Mouse (Mus musculus): ENCODE data around the gene B430306N03Rik. TPM values are rescaled to one million over a fixed set of nuclear protein-coding genes. Genes with fewer than 3 reads are reported as not detected.
"Not testable (repeated sequence)": the region's sequence is repeated elsewhere in the genome, so short reads cannot be mapped to it uniquely, and the experiment has no call there.

B430306N03Rik gene
- total RNA-seq (2015; ENCODE audit: low replicate concordance) (17.5 and 20.1 TPM in 2 replicates), total RNA-seq (2017; ENCODE audit: low replicate concordance) (7.0 and 7.2 TPM in 2 replicates)

DNA sequence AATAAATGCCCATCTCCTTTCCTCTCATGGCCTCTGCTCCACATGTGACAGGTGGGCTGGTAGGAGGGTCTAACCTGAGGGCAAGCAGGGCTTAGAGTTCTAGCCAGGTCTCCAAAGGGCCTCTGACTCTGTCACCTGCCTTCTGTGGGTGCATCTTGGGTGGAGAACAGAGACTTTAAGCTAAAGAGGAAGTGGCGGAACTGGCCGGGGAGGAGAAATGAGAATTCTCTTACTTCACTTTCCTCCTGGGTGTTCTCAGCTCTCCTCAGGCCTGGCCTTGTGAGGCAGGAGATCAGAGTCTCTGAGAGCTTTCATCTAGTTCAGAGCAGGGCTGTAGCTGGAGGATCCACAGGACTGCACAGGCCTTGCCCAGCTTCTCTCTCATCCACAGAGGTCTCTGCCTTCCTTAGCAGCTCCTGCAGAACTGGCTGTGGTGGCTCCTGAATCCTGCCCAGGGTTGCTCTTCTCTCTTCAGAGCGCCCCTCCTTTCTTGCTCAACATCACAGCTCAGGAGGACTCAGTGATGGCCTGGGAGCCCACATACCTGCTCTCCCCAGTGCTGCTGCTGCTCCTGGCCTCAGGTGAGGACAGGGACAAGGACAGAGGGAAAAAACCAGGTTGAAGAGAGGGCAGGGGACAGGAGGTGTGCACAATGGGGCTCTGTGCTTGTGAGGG lies at the start of gene B430306N03Rik:
TSS of gene B430306N03Rik (plus strand) at position 237 of the 675 bp plus-strand sequence.
- not testable (repeated sequence) for ATAC-seq (replicated peaks; ENCODE audit: low FRiP score, poor library complexity, severe bottlenecking)

DNA sequence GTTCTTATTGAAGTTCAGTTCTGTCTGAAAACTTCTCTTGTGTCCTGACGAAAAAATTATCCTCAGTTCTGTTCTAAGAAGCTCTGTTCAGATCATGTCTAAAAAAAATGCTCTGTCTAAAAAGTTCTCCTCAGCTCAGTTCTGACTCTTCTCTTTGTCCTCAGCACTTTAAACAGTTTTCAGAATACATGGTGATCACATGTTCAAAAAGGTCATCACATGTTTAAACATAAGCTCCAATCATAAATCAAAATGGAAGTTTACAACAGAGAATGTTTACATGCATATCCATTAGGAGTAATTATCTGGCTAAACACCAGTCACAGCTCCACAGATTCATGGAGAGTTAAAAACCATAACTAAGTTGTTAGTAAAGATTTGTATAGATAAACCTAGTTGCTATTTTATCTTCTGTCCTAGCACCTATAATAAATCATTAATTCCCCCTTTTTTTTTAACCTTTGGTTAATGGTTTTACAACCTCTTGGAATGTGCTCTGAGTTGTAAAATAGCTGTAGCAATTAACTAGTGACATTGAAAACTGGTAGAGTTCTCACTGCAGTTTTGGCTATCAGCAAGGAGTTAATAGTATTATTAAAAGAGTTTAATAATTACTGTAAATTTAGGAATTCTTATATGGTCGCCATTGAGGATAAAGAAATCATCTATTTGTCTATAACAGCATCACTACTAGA lies 49.2 kb upstream of the B430306N03Rik start:
- no peak for ATAC-seq (replicated peaks; ENCODE audit: low FRiP score, poor library complexity, severe bottlenecking)

DNA sequence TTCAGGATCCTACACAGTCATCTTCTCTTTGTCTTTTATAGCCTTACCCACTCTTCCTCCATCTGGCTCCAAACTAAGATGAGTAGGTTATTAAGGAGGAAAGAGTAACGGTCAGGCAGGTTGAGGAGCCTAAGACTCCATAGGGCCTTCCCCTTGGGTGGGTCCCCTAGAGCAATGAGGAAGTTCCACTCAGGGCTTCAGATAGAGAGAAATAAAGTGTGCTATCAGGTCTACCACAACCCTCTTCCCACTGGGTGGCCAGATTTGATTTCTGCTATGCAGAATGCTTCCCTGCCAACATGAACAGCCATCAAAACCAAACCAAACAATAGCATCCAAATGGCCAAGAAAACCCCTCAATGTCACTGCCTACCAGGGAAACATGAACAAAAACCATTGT lies 48.4 kb upstream of the B430306N03Rik start:
- ATAC-seq (replicated peaks; ENCODE audit: low FRiP score, poor library complexity, severe bottlenecking), result no peak

DNA sequence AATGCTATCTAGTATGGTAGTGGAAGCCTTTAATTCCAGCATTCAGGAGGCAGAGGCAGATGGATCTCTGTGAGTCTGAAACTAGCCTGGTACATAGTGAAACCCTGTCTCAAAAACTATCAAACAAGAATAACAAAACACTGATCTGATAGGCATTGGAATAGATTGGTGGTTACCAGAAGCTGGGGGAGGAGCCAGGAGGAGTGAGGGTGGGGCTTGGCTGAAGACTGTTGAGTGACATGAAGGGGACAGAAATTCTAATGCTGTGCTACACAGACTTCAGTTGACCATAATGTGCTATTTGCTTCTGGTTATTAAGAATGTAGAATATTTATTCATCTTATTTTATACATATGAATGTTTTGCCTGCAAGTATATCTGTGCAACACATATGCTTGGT lies 47.7 kb upstream of the B430306N03Rik start:
- ATAC-seq (replicated peaks; ENCODE audit: low FRiP score, poor library complexity, severe bottlenecking), result no peak

DNA sequence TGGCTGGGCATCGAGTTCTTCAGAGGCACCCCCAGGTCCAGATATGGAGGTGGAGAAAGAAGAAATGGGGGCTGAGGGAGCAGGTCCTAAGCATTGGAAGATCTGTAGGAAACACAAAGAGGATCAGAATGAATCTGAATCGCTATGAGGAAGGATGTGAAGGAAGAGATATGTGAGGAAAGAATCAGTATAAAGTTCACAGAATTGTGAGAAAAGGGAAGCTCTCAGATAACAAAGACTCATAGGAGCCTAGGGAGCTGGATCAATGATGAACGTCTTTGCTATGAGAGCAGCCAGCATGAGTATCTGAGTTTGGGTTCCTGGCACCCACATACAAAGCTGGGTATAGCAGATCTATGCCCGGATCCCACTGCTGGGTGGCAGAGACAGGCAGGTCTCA lies 46.1 kb upstream of the B430306N03Rik start:
- no peak for ATAC-seq (replicated peaks; ENCODE audit: low FRiP score, poor library complexity, severe bottlenecking)

DNA sequence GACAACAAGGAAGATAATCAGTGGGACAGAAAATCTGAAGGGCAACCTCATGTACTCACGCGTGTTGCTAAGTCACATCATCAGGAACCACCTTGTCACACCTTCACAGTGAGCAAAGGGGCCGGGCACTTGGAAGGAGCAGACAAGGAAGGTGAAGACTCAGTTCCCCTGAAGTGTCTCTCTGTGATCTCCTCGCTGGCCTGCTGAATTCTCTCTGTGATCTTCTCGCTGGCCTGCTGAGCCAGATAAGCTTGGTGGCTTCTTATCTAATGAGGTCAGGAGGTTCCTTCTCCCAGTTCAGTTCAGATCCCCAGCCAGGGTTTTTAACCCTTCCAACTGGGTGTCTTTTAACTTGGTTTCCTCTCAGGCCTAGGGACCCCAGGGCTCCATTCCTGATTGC lies 43.8 kb upstream of the B430306N03Rik start:
- ATAC-seq (replicated peaks; ENCODE audit: low FRiP score, poor library complexity, severe bottlenecking), result peak; percentile 92

DNA sequence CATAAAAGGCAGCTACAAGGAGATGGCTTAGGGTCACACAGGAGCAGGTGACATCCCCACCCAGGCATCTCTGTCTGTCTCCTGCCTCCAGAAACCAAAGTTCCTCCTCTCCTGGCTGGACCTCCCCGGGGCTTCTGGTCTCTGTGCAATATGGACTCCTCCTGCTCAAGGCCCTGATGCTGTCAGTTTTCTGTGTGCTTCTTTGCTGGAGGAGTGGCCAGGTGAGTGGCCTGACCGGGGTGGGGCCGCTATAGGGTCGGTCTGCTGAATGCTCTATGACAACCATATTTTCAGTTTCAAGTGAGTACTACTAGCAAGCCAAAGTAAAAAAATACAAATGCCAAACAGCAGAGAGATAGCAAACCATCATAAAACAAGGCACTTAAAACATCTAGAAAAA lies 43.3 kb upstream of the B430306N03Rik start:
- peak; percentile 40 for ATAC-seq (replicated peaks; ENCODE audit: low FRiP score, poor library complexity, severe bottlenecking)

DNA sequence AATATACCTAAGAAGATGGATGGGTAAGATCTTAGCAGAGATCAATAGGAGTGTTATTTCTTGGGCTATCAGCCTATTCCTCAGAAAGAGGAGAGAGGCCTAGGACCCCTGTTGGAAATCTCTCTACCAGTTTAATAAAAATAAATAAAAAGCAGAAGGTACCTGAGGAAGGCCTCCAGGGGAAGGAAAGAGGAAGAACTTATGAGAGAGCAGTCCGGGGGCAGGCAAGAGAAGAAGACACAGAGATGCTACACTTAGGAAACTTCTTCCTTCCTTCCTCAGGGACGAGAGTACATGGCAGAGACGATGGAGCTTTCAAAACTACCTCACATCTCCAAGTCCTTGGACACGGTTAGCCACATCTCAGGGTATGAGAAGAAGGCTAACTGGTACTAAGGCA lies 41.8 kb upstream of the B430306N03Rik start:
- ATAC-seq (replicated peaks; ENCODE audit: low FRiP score, poor library complexity, severe bottlenecking), result no peak

DNA sequence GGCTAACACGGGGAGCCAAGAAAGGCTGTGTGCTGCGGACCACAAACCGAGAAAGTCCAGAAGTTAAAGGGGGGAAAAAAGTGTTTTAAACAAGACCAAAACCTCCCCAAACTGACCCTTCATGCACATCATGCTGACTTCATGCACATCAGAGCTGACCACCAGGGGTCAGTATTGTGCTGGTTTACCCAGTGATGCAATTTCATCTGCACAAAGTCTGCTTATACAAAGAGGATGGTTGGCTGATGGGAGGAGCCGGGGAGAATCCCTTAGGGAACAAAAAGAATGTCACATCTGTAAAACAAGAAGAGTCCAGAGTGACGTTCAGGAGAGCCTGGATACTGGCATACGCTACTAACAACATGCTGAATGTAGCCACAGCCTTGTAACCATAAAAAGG lies 41.1 kb upstream of the B430306N03Rik start:
- peak; percentile 64 for ATAC-seq (replicated peaks; ENCODE audit: low FRiP score, poor library complexity, severe bottlenecking)

DNA sequence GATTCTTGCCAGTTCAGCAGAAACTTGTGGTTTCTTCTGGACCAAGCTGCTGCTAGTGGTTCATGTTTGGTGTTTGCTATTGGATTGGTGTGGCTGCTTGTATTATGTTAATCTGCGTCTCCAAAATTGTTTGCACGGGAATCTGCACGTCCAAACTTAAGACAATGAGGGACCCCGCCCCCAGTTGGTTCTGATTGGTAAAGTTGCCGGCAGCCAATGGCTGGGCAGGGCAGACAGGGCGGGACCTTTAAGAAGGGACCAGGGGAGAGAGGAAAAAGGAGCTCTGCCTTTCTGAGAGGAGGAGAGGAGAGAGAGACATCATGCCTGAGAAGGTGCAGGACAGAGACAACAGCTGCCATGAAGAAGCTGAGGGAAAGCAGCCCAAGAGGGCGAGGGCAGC lies 40.2 kb upstream of the B430306N03Rik start:
- no peak for ATAC-seq (replicated peaks; ENCODE audit: low FRiP score, poor library complexity, severe bottlenecking)

DNA sequence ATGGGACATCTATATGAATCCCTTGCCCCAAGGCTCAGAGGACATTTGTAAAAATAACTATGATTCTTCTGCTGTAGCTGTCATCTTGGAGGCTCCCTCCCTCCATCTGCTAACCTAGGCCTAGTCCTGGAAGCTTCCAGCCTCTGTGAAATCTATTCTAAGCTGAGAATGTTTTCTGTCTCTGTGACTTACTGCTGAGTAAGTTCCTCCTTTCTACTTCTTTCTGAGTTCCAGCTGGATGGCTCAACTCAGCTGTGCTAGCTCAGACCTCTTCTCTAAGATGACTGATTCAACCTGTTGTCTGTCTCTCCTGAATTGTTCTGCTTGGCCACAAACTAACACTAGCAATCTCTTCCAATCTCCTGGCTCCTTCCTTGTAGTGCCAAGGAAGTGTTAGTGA lies 37.6 kb upstream of the B430306N03Rik start:
- ATAC-seq (replicated peaks; ENCODE audit: low FRiP score, poor library complexity, severe bottlenecking), result no peak

DNA sequence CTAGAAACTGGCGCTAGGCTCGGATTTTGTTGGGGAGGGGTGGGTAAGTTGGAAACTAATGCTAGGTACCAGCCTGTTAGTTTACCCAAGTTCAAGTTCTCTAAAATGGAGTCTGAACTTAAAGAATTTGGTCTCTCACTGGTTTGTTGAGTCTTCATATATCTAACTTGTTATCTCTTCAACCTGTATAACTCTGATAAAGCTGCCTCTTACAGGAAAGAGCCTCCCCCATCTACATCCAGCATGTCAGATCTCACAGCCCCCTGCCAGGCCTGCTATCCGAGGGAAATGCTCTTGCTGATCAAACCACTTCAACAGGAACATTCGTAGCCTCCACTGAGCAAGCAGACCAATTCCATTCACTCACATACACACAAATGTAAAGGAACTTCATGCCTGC lies 36.9 kb upstream of the B430306N03Rik start:
- ATAC-seq (replicated peaks; ENCODE audit: low FRiP score, poor library complexity, severe bottlenecking), result no peak

DNA sequence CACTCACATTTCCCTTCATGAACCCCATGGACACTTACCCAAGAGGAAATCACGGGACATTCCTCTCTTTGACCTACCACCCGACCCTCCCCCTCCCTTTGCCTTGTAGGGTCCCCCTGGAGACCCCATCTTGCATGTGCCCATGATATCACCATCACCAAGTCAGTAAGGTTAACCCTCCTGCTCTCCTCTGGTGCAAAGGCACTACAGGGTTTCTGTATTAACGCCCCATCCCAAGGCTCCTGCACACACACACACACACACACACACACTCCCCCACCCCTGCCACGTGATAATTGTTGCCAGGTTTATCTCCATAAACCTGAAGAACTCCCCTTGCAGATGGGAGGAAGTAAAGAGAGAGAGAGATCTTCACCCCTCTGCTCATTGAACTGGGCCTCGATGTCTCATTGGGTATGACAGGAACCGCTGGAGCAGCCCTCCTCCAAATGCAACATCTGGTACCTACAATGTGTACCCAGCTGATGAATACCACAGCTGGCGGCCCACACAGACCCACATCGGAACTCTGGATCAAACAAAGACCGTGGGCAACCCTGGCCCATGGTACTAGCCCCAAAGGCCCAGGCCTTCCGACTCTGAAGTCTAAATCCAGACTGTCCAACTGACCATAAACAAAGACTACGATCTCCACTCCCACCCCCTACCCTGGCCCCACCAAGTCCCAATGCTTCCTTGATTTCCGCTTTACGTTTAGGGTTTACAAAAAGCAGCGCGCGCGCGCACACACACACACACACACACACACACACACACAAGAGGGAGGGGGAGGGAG lies 34.8 kb upstream of the B430306N03Rik start:
- peak; percentile 56; the same call in 1 of the 2 replicates for ATAC-seq (replicated peaks; ENCODE audit: low FRiP score, poor library complexity, severe bottlenecking)

DNA sequence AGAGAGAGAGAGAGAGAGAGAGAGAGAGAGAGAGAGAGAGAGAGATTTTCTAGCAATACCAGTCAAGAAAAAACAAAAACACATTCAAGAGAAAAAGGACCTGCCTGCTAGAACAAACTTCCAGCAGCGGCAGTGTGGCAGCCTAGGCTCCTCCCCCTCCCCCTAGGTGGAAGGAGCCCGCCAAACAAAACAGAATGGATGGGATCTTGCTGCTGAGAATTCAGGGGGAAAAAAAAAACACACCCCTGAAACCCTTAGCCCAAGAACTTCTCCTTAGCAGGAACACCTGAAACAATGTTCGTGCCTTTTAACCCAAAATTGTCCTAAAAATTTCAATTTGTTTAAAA lies 34.2 kb upstream of the B430306N03Rik start:
- ATAC-seq (replicated peaks; ENCODE audit: low FRiP score, poor library complexity, severe bottlenecking), result peak; percentile 90

DNA sequence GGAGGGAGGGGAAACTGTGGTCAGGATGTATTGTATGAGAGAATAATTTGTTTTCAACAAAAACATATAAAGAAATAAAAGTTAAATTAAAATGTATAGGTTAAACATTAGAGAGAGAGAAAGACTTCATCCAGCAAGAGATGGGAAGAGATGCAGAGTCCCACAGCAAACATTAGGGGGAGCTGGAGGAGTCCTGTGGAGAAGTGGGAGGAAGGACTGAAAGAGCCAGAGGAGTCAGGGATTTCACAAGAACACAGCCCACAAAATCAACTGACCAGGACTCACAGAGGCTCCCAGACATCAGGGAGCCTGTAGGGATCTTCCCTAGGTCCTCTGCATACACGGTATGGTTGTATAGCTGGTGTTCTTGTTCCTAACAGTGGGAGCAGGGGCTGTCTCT lies 29.2 kb upstream of the B430306N03Rik start:
- no peak for ATAC-seq (replicated peaks; ENCODE audit: low FRiP score, poor library complexity, severe bottlenecking)

DNA sequence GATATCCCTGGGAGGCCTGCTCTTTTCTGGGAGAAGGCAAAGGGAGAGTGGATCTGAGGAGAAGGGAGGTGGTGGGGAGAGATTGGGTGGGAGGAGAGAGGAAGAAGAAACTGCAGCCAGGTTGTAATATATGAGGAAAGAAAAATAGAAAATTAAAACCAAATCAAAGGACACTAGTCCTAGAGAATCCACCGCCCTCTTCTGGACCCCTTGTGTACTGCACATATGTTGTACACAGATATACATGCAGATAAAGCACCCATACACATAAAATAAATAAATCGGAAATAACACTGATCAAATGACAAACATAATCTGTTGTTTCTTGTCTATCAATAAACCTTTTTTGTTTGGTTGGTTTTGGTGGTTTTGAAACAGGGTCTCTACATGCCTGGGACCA lies 28.7 kb upstream of the B430306N03Rik start:
- peak; percentile 67; the same call in 1 of the 2 replicates for ATAC-seq (replicated peaks; ENCODE audit: low FRiP score, poor library complexity, severe bottlenecking)

DNA sequence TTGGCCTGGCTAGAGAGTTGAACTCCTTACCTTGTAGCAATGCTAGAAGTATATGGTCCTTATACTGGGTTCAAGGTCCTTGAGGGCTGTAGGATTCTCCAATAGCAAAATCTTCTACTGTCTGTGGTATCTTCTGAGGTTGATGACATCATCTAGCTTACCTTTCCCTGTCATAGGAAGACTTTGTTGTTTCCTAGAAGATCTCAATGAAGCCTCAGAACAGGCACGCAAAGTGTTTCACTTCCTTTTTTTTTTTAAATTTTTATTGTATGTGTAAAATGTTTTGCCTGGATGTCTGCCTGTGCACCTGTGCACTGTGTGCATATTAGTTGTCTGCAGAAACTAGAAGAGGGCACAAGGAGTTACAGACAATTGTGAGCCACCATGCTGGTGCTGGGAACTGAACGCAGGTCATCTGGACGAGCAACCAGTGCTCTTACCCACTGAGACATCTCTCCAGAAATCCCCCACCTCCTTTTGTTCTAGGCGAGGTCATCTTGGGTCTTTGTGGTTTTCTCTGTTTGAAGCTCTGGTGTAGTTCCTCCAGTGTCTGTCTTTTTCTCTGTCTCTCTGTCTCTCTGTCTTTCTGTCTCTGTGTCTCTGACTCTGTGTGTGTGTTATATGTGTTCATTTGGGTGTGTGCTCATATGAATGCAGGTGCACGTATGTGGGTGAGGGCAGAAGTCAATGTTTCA lies 22.3 kb upstream of the B430306N03Rik start:
- ATAC-seq (replicated peaks; ENCODE audit: low FRiP score, poor library complexity, severe bottlenecking), result no peak

DNA sequence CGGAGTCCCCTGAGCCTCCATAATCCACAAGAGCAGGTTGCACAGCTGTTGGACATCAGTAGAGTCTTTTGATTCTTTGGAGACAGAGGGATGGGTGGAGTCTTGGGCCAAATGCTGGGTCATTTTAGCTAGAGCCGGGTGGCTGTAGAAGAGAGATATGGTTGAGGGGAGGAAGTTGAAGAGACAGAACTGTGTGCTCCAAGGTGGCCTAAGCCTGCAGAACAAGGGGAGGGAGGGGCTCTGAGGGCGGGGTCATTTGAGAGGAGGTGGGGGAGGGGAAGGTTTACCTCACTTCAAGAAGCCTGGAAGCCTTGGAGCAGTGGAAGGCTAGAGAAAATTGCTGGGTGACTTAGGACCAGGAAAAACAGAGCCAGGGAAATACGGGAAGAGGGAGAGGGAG lies 16.7 kb upstream of the B430306N03Rik start, which contains the start of gene Treml2:
TSS of gene Treml2 (plus strand) at position 296 of the 400 bp plus-strand sequence.
- peak; percentile 70 for ATAC-seq (replicated peaks; ENCODE audit: low FRiP score, poor library complexity, severe bottlenecking)

DNA sequence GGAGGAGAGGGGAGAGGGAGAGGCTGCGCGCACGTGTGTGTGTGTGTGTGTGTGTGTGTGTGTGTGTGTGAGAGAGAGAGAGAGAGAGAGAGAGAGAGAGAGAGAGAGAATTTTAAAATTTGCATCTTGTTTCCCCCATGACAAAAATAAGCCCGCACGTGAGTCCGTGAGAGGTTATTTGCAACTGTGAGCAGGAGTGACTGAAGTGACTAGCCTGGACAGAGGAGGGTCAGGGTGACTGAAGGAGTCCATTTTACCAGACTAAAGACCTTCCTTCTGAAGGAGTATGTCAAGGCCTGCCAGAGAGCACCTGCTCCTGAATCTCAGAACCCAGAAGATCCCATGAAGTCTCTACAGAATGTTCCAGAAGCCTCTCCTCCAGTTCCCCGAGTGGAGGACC lies 16.2 kb upstream of the B430306N03Rik start:
- ATAC-seq (replicated peaks; ENCODE audit: low FRiP score, poor library complexity, severe bottlenecking), result no peak

DNA sequence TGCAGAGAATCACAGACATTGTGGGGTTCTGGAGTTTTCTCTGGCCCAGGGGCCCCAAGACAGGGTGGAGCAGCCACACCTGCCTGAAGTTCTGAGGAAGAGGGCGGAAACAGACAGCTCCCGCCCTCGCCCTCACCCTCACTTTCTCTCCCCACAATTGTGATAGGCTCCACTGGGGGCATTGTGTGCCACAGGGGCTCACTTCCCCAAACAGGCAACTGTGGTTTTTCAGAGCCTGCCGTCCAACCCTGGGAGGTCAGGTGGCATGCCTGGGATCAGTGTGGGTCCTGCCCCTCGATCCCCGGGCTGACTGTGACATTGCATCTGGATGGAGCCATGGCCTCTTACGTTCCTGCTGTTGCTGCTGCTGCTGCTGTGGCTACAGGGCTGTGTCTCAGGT lies 15.7 kb upstream of the B430306N03Rik start:
- peak; percentile 51; the same call in 1 of the 2 replicates for ATAC-seq (replicated peaks; ENCODE audit: low FRiP score, poor library complexity, severe bottlenecking)

All from erythroblast, adult 5-6 weeks (primary cell).